Mouse (Mus musculus) ovary, postnatal 10 days (tissue): ENCODE results near the gene Zfp526.
A peak's percentile ranks its signal among the peaks of the same experiment; 100 is the strongest.
"Not testable (repeated sequence)": the region's sequence is repeated elsewhere in the genome, so short reads cannot be mapped to it uniquely, and the experiment has no call there.

ENCODE experiments used
- DNase-seq: peaks from one replicate; pipeline ENCODE4 v3.0.0; 2022; ENCODE audit warnings: low spot score

The Zfp526 gene

DNA sequence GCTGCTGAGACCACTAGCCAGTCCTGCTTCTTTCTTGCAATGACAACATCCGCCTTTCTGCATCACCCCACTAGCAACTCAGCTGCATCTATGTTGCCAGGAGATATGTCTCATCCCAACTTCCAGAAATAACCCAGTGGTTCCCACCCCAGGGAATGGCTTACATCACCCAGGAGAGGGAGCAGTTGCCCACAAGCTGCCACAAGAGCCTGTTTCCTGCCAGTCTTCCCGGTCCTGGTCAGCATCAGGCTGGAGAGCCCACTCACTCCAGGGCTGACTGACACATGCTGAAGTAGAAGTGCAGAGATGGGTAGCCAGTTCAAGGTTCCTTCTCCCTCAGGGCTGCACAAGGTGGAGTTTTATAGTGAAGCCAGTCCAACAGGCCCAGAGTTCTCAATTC is 19.8 kb downstream of the Zfp526 start:
- DNase-seq: no peak

DNA sequence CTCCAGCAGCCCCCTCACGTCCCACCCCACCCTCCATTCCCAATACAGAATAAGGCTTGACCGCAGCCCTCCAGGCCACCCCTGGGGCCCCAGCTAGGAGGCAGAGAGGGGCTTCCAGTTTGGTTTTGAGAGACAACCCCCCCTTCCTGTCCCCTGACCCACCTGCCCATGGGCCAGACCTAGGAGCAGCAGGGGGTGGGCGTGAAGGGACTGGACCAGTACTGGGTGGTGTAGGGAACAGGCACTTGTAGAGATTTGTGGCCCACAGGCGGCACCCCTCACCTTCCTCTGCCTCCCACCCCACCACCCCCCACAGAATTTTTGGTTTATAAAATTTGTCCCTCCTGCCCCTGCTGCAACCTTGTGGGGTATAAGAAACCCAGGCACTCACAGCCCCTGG is 22.1 kb downstream of the Zfp526 start:
- DNase-seq: no peak

DNA sequence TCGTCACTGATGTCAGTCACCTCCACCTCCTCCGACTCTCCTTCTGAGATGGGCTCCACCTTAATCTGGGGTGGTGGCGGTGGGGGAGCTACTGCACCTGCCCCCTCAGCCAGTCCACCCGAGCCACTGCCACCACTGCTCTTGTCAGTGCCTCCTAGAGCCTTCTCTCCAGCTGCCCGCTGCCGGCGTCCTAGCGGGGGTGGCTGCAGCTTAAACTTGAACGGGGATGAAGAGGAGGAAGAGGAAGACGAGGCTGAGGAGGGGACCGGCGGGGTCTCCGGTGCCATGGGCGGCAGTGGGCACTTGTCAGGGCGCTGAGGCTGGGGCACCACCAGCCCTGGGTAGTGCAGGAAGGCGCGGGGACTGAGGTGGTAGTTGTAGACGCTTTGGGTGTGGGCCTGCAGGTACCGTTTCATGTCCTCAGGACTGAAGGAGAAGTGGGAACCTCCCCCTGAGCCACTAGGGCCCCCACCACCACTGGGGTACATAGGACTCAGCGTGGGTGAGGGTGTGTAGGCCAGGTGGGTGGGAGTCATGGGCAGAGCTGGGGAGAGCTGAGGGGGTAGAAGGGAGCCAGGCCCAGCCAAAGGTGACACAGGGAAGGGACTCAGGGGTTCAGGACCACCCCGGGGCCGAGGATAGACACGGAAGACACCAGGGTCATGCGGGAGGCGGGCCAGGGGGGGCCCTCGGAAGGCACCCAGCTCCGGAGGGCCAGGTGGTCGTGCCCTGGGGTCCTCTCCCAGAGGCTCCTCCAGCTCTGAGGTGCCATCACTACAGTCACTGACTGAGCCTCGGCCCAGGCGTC is 23.5 kb downstream of the Zfp526 start:
- no peak for DNase-seq

DNA sequence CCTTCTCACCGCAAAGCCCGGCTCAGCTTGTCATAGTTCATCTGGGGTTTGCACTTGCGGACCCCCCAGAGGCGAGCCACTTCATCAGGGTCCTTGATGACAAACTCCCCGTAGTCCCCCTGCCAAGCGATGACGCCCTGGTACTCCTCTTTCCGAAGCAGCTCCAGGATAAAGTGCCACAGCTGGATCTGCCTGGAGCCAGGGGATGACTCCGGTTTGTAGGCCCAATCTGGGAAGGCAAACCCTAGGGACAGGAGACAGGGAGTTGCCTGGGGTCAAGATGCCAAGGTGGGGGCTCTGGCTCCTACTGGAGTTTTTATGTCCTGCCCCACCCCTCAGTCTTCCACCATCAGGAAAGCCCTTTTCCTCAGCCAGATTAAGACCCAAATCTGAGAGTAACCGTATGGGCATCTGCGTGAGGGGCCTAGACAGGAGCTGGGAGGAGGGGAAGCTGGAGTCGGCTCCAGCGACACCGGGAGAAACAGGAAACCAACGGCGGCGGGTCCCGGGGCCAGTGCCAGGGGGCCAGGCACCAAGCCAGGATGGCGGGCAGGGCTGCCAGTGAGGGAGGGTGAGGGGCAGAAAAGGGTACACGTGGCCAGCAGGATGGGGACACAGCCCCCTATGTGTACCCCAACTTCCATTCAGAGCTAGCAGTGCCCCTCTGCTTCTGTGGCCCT is 25.0 kb downstream of the Zfp526 start:
- no peak for DNase-seq

DNA sequence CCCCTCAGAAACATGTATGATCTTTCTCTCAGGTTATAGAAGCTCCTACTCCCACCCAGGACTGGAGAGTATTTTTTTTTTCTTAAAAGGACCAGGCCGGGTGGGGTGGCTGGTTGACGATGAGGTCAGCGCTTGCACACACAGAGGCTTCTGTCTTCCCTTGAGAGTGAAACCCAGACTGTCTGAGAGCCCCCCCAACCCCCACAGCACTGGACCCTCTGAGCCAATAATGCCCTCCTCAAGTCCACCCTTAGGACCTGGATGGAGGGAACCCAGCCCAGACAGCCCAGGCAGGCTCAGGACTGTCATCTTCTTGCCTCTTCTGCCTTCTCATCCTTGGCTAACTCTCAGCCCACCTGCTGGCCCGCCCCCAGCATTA is 25.5 kb downstream of the Zfp526 start:
- DNase-seq: no peak

DNA sequence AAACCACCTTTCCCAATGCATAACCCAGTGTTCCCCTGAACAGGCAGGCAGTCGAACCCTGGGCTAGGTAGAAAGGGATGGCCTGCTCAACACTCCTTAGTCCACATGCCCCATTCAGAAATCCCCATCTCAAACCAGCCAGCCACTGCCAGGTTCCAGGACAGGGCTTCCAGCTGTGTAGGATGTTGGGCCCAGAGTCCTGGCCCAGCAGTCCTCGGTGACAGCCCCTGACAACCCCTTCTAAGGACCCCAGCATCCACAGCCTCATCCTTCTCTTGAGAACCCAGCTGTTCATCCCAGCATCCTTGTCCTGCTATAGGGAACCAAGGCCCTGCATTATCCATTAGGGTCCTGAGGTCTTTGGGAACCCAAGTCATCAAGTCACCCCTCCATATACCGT is 26.3 kb downstream of the Zfp526 start:
- no peak for DNase-seq

DNA sequence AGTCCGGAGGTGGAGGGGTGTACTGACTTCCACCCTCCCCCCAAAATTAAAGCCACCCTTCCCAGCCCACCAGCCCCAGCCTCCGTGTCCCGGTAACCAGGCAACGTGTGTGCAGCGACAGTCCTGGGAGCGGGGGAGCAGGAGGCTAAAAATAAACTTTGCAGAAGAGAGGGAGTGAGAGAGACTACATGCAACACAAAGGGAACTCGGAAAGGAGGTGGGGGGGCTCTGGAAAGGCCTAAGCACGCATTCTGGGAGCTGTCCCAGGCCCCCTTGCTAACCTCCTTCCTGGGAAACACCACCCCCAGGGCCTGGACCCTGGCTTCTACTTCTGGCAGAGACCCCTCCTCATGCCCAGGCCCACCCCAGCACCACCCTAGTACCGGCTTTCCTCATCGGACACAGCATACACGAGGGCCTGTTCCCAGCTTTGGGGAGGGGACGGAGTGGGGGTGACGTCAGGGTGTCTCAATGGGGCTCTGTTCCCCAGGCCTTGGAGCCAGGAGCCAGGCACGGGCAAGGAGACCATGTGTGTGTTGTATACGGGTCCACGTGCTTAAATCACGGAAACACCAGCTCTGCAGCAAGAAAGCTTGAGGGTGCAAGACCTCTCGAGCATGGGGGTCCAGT is 26.9 kb downstream of the Zfp526 start:
- DNase-seq: no peak

DNA sequence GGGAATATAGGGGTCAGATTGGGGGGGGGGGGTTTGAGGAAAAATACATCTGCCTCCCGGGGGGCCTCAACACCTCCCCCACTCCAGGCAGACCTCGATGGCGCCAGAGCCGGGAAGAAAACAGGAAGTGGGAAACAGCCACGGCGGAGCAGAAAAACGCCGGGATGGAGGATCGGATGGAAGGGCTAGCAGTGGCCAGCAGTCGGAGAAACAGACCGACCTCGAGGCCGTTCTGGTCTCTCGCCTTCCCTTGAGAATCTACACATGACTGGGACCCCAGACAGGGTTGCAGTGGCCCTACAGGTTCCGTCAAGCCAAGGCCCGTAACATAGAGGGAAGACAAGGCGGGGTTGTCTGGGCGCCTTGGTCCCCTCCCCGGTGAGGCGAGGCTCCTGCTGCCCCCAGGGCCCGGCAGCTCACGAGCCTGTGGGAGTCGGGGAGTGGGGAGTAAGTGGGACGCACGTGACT is 27.7 kb downstream of the Zfp526 start:
- peak; percentile 52 for DNase-seq

DNA sequence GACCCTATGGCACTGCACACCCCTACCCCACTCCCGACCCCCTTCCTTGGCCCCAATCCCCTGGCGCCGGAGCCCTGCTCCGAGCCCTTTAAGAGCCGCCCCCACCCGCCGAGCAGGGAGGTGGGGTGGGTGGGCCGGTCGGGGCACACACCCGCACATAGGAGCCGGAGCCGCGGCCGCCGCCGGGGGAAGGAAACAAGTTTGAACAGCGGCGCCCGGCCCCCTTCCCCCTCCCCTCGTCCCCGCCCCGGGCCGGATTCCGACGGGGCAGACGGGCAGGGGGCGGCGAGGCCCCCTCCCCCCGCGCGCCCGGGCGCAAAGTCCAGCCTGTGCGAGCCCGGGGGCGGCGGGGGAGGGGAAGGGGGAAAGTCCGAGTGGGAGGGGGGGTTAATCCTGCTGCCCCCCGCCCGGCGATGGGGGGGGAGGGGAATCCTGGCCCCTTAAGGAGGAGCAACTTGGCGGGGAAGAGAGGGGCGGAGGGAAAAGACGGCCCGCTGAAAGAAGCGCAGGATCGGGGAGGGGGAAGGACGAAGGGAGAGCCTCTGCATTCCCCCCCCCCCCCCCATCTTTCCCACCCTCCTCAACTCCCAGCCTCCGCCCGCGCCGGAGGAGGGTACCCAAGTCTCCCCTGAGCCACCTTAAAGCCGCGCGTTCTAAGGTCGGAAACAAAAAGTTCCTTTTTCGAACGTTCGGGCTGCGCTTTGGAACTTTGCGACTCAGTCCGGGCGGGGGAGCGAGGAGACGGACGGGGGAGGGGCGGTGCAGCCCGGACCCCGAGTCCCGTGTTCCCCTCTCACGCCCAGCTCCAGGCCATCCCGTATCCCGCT is 28.3 kb downstream of the Zfp526 start:
- peak; percentile 57 for DNase-seq

DNA sequence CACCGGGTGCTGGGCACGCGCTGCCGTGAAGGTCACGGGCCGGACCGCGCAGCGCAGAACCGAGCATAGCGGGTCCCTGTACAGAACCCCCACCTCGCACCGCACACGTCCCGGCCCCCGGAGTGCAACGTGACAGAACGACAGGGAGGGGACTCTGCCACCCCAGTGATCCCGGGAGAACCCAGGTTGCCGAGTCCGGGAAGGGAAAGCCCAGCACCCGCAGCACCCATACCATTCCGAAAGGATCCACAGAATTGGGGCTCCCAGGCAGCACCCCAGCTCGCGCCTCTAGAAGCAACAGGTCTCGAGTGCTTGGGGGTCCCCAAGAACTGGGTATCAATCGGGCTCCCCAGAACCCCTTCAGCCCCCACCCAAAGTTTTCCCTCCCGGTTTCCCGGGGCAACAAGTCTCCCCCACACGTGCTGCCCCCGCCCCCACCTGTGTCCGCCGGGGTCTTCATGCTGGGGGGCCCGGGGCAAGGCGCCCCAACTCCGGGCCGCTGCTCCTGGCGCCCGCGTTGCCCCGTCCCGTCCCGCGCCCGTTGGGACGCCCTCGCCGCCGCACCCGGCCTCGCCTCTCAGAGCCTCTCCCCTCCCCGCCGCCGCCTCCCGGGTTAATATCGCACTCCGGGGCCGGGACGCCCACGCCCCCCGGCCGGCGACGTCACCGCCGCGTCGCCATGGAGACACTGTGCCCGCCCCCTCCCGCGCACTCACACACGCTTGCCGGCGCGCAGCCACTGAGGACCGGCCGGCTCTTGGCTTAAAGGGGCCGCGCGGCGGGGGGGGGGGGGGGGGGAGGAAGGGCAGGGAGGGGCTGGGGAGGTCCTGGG is 29.1 kb downstream of the Zfp526 start, which contains the start of gene Erf:
Gene Erf (minus strand): TSS at position 621 of the 832 bp plus-strand sequence.
- peak; percentile 94 for DNase-seq

DNA sequence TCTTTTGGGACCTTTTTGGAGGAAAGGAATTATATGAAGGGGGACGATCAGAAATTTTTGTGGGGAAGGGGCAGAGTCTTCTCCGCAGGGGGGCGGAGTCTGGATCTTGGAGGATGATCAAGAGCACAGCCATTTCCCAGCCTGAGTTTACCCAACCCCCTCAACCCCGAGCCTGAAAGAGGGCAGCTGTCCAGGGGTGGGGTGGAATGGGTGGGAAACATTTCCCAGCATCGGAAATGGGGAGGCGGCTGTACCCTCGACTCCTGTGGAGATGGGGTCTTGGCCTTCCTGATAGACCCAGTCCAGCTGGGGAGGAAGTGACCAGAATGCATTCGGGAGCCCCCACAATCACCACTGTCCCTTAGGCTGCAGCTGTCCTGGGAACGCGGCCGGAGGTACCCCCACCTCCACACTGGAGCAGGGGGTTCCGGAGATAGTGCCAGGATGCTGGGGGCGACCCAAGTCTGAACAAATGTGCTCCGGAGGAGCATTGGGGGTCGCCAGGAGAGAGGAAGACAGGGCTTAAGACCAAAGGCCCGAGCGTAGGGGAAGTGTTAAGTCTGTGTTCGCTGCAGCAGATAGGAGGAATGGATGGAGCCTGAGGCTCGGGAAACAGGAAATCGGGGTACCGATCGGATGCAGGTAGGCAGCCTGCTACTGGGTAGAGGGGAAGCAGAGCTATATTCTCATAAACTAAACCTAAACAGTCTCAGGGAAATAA is 30.0 kb downstream of the Zfp526 start:
- peak; percentile 48 for DNase-seq

DNA sequence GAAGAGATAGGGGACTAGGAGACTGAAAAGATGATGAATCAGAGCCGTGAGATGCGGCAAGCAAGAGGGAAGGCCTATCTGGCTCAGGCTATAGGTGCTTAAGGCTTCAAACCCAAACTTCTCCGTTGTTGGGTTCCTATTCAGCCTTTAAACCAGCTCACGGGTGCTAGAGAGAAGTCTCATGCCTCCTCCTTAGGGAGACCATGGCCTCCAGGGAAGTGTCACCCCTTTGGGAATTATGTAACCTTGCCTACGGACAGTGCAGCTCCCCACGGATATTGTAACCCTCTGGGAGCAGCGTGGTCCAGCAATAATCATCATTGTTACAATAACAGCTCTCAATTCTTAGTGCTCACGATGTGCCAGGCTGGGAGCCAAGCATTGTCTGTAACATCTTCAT is 30.6 kb downstream of the Zfp526 start:
- no peak for DNase-seq

DNA sequence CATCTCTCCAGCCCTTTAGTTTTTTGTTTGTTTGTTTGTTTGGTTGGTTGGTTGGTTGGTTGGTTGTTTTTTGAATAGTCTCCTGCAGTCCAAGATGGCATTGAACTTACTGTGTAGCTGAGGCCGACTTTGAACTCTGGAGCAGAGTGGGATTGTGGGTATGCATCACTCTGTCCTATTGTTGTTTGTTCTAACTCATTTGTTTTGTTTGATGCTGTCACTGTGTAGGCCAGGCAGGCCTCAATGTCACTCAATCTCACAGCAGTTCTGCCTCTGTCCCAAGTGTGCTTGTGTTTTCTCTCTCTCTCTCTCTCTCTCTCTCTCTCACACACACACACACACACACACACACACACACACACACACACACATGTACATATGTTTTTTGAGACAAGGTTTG is 40.7 kb downstream of the Zfp526 start:
- DNase-seq: no peak

DNA sequence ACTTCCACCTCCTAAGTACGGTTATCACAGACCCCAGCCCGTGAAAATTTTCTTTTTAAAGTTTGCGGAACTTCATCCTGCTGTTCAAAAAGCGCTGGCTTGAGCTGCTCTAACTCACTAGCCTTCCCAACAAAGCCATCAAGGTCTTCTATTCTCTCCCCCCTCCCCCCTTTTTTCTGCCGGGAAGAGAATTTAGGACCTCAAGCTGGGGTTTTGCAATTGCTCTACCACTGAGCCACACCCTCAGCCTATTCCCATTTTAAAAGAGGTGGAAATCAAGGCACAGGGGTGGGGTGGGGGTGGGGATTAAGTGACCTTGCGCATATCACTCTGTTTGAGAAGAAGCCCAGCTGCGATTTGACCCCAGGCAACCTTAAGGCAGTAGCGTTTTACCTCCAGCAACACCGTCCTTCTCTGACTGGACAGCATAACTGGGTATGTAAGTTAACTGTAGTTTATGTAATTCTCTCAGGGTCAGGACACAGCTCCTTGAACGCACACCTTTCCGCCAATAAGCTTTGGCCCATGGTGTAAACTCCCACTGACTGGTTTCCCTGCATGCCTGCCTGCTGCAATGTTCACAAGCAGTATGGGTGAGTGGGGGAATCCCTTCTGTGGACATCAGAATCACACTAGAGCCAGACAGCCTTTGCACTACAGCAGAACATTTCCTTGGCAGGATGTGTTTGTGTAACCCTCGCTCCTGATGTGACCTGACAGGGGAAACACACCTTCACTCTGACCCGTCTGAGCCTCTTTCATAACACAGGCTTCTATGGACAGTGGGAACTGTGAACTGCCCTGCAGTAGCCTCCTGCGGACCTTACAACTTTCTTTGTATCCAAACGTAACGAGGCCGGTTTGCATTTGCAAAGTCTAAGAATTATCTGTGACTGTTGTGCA is 43.0 kb downstream of the Zfp526 start:
- no peak for DNase-seq

DNA sequence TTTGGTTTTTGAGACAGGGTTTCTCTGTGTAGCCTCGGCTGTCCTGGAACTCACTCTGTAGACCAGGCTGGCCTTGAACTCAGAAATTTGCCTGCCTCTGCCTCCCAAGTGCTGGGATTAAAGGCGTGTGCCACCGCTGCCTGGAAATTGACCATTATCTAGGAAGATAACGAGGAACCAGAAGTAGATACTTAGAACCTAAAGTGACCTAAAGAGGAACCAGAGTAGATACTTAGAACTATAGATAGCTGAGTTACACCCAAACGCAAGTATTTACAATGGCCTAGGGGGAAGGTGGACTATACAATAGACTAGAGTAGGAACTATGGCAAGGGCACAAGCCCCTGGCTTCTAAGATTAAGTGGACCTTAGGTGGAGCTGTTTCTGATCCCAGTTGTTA is 44.5 kb downstream of the Zfp526 start:
- DNase-seq: not testable (repeated sequence)

DNA sequence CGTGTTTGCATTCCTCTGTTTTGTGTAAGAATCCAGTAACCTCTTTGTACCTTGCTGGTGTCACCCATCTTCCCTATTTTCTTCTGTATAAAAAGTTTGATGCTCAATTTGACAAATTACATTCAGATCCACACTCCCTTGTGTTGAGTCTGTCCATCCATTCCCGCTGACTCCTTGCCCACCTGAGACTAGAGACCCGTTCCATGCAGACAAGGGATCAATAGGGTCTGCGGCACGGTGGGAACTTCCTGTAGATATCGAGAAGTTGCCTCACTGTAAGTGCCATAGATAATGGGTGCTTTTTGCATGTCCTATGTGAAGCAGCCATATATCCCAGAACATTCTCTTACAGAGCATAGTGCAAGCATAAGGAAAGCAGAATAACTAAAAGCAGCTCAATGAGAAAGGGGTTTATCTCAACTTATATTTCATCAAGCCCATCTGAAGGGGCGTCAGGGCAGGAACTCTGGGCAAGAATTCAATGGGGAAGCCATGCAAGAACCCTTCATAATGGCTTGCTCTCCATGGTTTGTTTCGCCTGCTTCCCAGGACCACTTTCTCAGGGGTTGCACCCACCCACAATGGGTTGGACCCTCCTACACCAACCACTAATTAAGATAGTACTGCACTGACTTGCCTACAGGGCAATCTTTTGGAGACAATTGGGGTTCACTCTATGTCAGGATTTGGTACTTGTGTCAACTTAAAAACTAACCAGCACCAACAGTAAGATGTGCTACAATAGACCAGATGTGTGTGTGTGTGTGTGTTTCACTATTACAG is 45.1 kb downstream of the Zfp526 start:
- DNase-seq: no peak

DNA sequence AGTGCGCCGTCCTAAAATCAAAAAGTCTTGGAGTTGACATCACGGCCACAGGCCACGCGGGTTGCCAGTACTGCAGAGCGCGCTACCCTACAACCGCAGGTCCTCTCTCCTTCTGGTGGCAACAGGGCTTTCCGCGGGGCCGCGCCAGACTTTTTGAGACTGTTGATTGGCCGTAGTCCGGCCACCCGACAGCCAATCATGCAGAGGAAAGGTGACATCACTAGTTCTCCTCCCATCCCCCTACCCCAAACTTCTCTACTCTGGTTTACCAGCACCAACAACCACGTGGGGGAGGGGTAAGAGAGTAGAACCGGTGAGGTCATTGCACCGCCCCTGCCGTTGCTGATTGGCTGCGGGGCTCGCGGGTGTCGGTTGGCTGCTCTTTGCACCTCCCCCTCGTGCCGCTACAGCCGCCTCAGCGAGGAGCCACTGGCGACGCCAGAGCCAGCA is 46.1 kb downstream of the Zfp526 start, which contains the start of gene Cic:
Gene Cic (plus strand): TSS at position 404 of the 450 bp plus-strand sequence.
- DNase-seq: no peak

DNA sequence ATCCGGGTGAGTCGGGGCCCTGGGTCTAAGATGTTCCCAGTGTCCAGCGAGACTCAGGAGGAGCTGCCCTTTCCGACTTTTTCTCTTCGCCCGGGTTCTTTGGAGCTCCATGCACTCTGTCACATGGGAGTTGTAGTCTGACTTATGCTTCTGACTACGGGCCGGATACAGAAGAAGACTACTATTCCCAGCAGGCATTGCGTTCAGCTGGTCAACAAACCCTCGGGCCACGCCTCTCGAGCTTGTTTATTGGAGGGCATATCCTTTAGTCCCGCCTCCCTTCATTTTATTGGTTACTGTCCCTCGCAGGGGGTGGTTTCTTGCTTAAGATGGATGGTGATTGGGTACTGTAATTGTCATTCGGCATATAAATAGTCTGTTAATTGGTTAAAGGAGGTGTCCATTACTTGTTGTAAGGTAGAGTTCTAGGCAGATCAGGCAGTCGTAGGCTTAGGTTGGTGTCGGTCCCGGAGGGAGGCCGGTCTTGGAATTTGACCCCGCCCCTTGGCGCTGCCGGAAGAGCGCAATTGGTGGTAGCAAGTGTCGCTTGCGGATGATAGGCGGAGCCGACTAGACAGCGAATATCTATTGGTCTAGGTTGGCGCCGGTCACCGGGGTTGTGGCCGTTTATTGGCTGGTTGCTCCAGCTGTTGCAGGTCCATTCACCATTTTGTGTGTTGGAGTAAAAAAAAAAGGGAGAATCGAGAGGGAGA is 46.7 kb downstream of the Zfp526 start:
- peak; percentile 98 for DNase-seq
